Mouse (Mus musculus) spleen, embryonic (tissue): ENCODE results near the gene Ktn1.

Experiments
- CTCF ChIA-PET: fragments of 350-600 bp; sonication (Branson Sonifier 250); formaldehyde crosslinking; loops from one replicate; lab custom pipeline; 2022; lab: Charles Lee

Gene Ktn1

DNA sequence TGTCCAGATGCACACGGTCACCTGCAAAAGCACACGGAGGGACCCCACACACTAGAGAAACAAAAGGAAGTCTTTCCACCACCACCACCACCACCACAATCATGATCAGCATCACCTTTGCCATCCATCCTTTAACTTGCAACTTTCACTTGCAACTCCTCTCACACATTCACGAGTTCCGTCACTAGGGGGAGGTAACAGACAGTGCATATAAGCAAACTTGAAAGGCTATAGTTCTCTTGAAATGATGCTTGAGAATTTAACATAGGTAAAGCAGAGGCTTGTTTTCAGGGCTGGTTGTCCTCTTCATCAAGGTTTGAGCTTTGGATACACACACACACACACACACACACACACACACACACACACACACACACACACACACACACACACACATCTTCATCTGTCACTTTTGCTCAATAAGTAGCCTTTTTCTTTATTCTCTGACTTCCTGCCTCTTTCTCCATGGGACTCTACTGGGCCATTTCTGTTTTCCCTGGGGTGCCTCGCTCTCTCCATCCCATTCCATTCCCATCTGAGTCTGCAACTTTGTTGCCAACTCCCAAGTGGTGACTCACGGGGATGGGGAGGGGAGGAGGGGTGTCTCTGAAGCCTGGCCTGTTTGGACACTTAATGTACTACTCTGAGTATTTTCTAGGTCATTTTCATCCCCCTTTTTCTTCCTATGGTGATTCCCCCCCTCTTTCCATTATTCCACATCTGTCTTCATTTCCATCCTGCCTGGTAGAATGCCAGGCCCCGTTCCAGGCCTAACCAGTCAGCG lies 103.4 kb downstream of the Ktn1 start:
- CTCF ChIA-PET, result interaction anchor here (0.9 kb wide), 1 partner anchor 19 kb away, joined by 3 read pairs; no protein-coding TSS in a partner anchor

GRCm38 (mm10) chr14:47753561-47753960 lies 105.3 kb downstream of the Ktn1 start:
- CTCF ChIA-PET, result interaction anchor here (0.5 kb wide), 1 partner anchor 1430 kb away, joined by 3 read pairs; no protein-coding TSS in a partner anchor

- CTCF ChIA-PET, result no interaction called here
Measured at GRCm38 (mm10) chr14:47754253-47754897, 106.1 kb downstream of the Ktn1 start.

GRCm38 (mm10) chr14:47756411-47757065 lies 108.3 kb downstream of the Ktn1 start:
- CTCF ChIA-PET, result interaction anchor here (0.6 kb wide), 1 partner anchor 309 kb away, joined by 4 read pairs; no protein-coding TSS in a partner anchor

DNA sequence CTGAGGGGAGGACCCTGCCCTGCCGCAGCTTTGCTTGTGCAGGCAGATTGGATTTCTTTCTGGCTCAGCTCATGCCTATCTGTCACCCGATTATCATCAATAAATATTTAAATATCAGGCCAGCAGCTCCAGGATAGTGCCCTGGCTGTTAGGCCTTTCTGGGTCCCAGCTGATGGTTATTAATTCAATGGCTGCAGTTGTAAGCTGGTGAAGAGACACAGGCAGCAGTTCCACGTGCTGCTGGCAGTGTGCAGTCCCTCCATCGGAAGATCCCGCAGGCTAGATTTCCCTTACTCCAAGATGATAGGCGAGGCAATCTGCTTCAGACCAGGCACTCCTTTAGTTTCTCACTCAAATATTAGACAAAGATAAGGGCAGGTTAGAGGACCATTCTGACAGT lies 116.9 kb downstream of the Ktn1 start:
- CTCF ChIA-PET, result no interaction called here

GRCm38 (mm10) chr14:47765796-47766195 lies 117.5 kb downstream of the Ktn1 start:
- CTCF ChIA-PET, result no interaction called here

DNA sequence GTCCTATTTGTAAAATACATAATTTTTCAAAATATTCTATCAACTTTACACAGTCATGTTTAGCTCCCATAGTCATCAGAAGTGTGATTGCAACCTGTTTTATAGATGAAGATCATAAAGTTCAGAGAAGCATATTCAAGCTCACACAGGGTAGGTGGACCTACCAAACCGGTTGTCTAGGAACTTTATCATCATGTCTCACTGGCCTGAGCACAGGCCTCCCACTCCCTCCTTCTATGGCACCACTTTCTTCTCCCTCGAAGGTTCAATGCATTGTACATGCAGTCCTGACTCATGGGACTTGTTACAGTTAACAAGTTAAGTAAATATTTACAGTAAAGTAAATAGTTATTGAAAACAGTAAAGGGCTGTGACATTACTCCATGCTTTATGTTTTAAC lies 118.1 kb downstream of the Ktn1 start:
- CTCF ChIA-PET, result no interaction called here

GRCm38 (mm10) chr14:47771496-47771895 lies 123.2 kb downstream of the Ktn1 start:
- CTCF ChIA-PET, result no interaction called here

GRCm38 (mm10) chr14:47775543-47775942 lies 127.3 kb downstream of the Ktn1 start:
- CTCF ChIA-PET, result no interaction called here

DNA sequence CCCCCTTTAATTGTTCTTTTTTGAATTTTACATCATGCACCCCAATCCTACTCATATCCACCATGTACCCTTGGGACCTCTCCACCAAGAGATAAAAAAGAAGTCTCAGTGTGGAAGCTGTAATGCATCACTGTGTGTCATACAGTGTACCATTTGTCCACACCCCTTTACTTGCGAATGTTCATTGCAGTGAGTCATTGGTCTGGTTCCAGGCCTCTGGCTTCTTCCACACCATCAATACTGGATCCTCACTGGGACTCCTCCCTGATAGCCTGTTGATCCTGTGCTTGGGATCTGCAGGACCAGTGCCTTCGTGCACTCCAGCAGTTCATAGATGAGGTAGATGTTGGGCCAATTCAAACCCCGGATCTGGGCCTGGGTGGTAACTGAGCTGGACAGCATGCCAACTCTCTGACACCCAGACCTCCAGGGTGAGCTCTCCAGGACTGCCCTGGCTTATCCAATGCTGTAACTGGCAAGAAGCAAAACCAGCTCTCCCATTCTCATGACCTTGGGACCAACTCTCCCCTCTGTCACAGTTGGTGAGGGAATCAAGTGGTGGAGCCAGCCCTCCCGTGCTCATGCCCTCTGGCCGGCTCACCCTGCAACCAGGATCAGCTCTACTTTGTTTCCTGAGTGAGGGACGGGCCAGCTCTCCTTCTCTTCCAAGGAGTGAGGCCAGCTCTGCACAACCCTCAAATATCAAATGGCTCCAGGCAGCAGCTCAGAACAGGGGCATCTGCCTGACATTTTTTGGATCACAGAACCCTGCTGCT lies 128.2 kb downstream of the Ktn1 start:
- CTCF ChIA-PET, result no interaction called here

GRCm38 (mm10) chr14:47786112-47786511 lies 137.9 kb downstream of the Ktn1 start:
- CTCF ChIA-PET, result no interaction called here
